Mouse (Mus musculus) lung, adult 2 months (tissue): Measurements from ENCODE around the gene Sergef. TPM values are rescaled to one million over a fixed set of nuclear protein-coding genes. Genes with fewer than 3 reads are reported as not detected.
"Not testable (repeated sequence)": the region's sequence is repeated elsewhere in the genome, so short reads cannot be mapped to it uniquely, and the experiment has no call there.

Experiments used
- DNase-seq: peaks from one replicate; pipeline ENCODE4 v3.0.0; 2022
- H3K4me1 ChIP-seq: fragments of 200-500 bp; 2 replicates; pipeline ENCODE4 v1.6.1; 2011; ENCODE audit warnings: low read length; ENCODE audit not compliant: control insufficient read depth, insufficient read depth
- H3K4me3 ChIP-seq: fragments of 200-500 bp; replicated peaks from 2 replicates; pipeline ENCODE3; 2011; ENCODE audit warnings: low read depth, mild to moderate bottlenecking, control low read depth, low read length; ENCODE audit errors: extremely low read depth
- CTCF ChIP-seq: fragments of 200-500 bp; IDR thresholded peaks from 2 replicates; pipeline ENCODE4 v1.5.1; 2011; ENCODE audit warnings: mild to moderate bottlenecking, low read length, control low read depth; ENCODE audit not compliant: insufficient read depth
- POLR2A ChIP-seq: fragments of 200-500 bp; IDR thresholded peaks from 2 replicates; pipeline ENCODE4 v1.6.1; 2011; ENCODE audit warnings: low read depth, mild to moderate bottlenecking, control low read depth, low read length, borderline replicate concordance; ENCODE audit errors: extremely low read depth
- WGBS: fragments of 180-500 bp; shearing (Covaris S2); methylation state at CpG from one replicate; pipeline ENCODE4 v1.1.7; 2018; 5-methylcytosine and 5-hydroxymethylcytosine counted together
- polyA plus RNA-seq: library from polyadenylated mRNA; depleted of rRNA; stranded (reverse); fragments of >200 nt; gene quantifications from 2 replicates; pipeline ENCODE4 v1.2.3, GENCODE M21; 2012

Sergef gene
- polyA plus RNA-seq, 1 experiment, result 9.5 TPM

GRCm38 (mm10) chr7:46586621-46587216 lies 52.9 kb downstream of the Sergef start:
- Histone ChIP-seq H3K4me3 (no peak overlapping the region), H3K4me1 (no peaks in the 10 kb centered on the region)
- TF ChIP-seq CTCF (no peak), POLR2A (no peak)
- DNase-seq, result no peak
- WGBS, result 82% methylated on average over 10 of the region's 10 CpGs

- no peak for TF ChIP-seq POLR2A
- Histone ChIP-seq H3K4me3 (no peak overlapping the region), H3K4me1 (no peaks in the 10 kb centered on the region)
- 91% methylated on average over 6 of the region's 6 CpGs for WGBS
- DNase-seq, result no peak
Measured at GRCm38 (mm10) chr7:46582750-46583149, 56.9 kb downstream of the Sergef start.

- DNase-seq, result no peak
Measured at GRCm38 (mm10) chr7:46581358-46581930, 58.2 kb downstream of the Sergef start.

GRCm38 (mm10) chr7:46578091-46578490 lies 61.5 kb downstream of the Sergef start:
- WGBS, result 83% methylated on average over 5 of the region's 5 CpGs
- Histone ChIP-seq H3K4me1 (no peaks in the 10 kb centered on the region), H3K4me3 (no peak overlapping the region)
- DNase-seq, result no peak
- TF ChIP-seq CTCF (no peak), POLR2A (no peak)

More at GRCm38 (mm10) chr7:46581358-46581930, 58.2 kb downstream of the Sergef start:
- WGBS, result 71% methylated on average over 8 of the region's 8 CpGs
- H3K4me3 ChIP-seq, result no peak overlapping the region
- TF ChIP-seq CTCF (no peak), POLR2A (no peak)
- no peaks in the 10 kb centered on the region for H3K4me1 ChIP-seq

GRCm38 (mm10) chr7:46575897-46576296 lies 63.7 kb downstream of the Sergef start:
- no peaks in the 10 kb centered on the region for H3K4me1 ChIP-seq
- DNase-seq, result no peak
- H3K4me3 ChIP-seq, result no peak overlapping the region
- 84% methylated on average over 2 of the region's 2 CpGs for WGBS
- TF ChIP-seq POLR2A (no peak), CTCF (no peak)

GRCm38 (mm10) chr7:46572803-46573594 lies 66.6 kb downstream of the Sergef start:
- no peak for TF ChIP-seq POLR2A
- no peak overlapping the region for H3K4me3 ChIP-seq
- WGBS, result 78% methylated on average over 15 of the region's 15 CpGs
- no peak for DNase-seq
- H3K4me1 ChIP-seq, result no peaks in the 10 kb centered on the region

GRCm38 (mm10) chr7:46569509-46569908 lies 70.1 kb downstream of the Sergef start:
- TF ChIP-seq CTCF, result peak; percentile 41
- not testable (repeated sequence) for H3K4me1 ChIP-seq, H3K4me3 ChIP-seq
- peak; percentile 54 for DNase-seq
- 61% methylated on average over 9 of the region's 9 CpGs for WGBS

GRCm38 (mm10) chr7:46566318-46567007 lies 73.1 kb downstream of the Sergef start:
- Histone ChIP-seq H3K4me3 (no peak overlapping the region), H3K4me1 (no peaks in the 10 kb centered on the region)
- no peak for TF ChIP-seq CTCF
- no peak for TF ChIP-seq POLR2A
- WGBS, result 76% methylated on average over 8 of the region's 8 CpGs
- no peak for DNase-seq

- 98% methylated on average over 7 of the region's 7 CpGs for WGBS
- DNase-seq, result no peak
- Histone ChIP-seq H3K4me3 (no peak overlapping the region), H3K4me1 (no peaks in the 10 kb centered on the region)
- TF ChIP-seq CTCF, result no peak
- TF ChIP-seq POLR2A, result no peak
Measured at GRCm38 (mm10) chr7:46565374-46565773, 74.2 kb downstream of the Sergef start.

- no peak overlapping the region for H3K4me3 ChIP-seq
- no peak for DNase-seq
- TF ChIP-seq CTCF (no peak), POLR2A (no peak)
- H3K4me1 ChIP-seq, result no peaks in the 10 kb centered on the region
Measured at GRCm38 (mm10) chr7:46563801-46564200, 75.8 kb downstream of the Sergef start.
